Mouse (Mus musculus): ENCODE results near the gene Btg2. TPM values are rescaled to one million over a fixed set of nuclear protein-coding genes. Genes with fewer than 3 reads are reported as not detected.

Btg2 gene
- total RNA-seq, 2 experiments from 2014 or later: 15.1 to 27.0 TPM

- peak; percentile 44 for DNase-seq
Observed at GRCm38 (mm10) chr1:134078061-134078795, 692 bp downstream of the Btg2 start.

- peak; percentile 56 for DNase-seq
Observed at GRCm38 (mm10) chr1:134077389-134078060, 1.4 kb downstream of the Btg2 start.

GRCm38 (mm10) chr1:134076789-134077188 is 2.1 kb downstream of the Btg2 start:
- no peak for DNase-seq

DNA sequence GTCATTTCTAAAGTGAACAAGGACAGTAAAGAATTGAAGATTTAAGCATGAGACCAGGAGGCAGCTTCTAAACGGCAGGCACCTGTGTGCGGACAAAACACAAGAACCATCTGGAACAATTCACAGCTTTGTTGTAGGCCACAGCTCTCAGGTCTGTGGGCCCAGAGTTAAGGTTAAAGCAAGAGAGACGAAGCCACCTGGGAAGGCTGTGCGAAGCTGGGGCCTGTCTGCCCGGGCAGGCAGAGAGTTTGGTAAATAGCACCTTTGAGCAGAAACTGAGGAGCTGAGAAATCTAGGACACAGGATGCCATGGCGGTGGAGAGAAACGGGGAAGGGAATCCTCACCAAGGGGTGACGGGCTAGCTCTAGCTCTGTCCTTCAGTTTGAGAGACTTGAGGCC is 3.4 kb downstream of the Btg2 start:
- no peak for DNase-seq

DNA sequence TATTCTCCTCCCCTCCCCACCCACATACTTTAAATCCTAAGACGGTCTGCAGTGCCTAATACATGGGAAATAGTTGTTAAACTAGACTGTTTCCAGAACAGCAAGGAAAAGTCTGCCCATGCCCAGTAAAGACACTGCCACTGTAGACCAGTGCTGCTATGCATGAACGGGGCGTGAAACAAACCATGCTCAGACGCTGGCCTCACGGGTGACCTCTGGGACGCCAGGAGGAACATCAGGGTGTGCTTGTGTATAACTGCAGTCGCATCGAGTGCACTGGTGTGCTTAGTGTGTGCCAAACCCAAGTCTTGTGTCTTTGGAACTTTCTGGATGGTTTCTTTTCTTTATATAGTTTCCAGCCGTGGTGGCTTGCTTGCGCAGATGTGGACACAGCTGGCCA is 4.3 kb downstream of the Btg2 start:
- DNase-seq: no peak

- DNase-seq: no peak
Observed at GRCm38 (mm10) chr1:134074184-134074583, 4.7 kb downstream of the Btg2 start.

DNA sequence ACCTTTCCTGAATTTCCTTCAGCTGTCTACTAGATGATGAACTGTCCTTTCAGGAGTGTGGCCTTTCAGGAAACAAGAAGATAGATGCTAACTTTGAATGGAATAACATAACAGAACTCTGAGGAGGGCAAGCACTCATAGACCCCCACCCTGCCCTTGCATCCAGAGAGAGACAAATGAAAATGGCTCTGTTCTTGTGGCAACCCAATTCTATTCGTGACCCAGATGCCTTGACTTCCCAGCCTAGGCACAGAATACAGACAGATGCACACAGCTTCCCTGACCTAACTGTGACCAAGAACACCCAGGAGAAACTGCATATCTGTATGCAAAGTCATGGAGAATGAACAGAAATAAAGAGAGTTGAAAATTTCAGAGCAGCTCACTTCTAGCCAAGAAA is 5.3 kb downstream of the Btg2 start:
- no peak for DNase-seq

GRCm38 (mm10) chr1:134073061-134073564 is 5.8 kb downstream of the Btg2 start:
- DNase-seq: no peak

DNA sequence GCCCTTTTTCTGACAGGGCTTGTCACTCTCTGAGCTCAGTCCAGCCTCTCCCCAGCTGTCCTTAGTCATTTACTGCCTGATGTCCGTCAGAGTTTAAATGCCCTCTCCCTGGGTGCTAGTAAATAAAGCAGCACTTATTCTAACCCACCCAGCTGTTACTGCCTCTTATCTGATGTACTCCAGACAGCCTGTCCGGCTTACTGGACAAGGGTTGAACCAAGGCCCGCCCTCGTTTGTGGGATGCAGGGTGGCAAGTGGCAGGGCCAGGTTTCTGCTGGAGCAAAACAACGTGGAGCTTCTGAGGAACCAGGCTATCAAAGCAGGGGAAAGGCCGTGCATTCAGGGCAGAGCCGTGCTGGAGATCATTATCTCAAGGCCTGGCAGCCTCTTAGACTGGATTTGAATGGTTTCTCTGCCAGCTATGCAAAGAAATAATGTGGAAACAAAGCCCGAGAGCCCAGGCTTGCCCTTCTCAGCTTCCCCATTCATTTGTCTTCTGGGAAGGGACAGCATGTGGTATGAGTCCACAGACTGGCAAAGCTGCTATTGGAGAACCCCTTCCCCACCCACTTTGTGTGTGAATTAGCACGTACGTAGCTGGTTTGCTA is 7.4 kb downstream of the Btg2 start:
- no peak for DNase-seq

DNA sequence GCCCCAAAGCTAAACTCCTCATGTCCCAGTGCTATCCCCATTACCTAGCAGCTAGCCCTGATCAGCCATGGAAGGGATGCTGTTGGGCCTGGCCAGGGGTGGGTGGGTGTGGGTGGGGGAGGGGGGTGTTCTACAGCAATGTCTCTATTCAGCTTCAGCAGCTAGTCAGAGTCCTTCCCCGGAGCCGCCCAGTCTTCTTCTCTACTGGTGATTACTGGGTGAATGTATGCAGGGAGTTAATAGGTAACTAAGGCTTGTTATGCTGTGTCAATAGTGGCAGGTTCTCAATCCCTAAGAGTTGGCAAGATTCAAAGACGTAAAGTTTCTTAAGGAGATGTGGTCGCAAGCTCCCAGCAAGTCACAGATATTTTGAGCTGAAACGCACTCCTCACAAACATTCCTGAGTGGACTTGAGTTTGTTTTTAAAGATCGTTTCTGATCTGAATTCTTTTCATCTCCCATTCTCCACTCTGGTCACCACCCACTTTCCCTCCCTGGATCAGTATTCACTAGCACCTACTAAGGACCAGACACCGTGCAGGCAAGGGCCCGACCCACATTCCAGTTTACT is 8.7 kb downstream of the Btg2 start:
- no peak for DNase-seq

DNA sequence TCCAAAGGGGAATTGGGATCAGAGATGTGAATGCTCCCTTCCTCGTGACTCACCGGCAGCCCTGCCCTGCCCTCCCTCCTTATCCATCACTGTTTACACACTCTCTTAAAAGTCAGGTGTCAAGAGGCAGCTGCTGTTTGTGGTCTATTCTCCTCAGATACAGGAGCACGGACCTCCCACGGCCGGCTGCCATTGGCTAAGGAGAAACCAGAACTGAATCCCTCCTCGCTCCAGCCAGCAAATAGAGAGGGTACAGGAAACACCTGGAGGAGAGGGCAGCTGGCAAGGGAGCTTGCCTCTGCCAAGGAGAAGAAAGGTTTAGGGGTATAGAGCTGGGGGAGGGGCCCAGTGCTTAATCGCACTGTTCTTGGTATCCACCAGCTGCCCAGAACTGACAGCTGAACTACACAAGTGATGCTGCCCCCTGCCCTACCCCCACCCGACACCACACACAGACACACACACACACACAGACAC is 11.7 kb downstream of the Btg2 start:
- DNase-seq: peak; percentile 69

GRCm38 (mm10) chr1:134066554-134066953 is 12.4 kb downstream of the Btg2 start:
- no peak for DNase-seq

GRCm38 (mm10) chr1:134065241-134065809 is 13.6 kb downstream of the Btg2 start:
- DNase-seq: peak; percentile 48

GRCm38 (mm10) chr1:134064296-134064831 is 14.6 kb downstream of the Btg2 start:
- no peak for DNase-seq

DNA sequence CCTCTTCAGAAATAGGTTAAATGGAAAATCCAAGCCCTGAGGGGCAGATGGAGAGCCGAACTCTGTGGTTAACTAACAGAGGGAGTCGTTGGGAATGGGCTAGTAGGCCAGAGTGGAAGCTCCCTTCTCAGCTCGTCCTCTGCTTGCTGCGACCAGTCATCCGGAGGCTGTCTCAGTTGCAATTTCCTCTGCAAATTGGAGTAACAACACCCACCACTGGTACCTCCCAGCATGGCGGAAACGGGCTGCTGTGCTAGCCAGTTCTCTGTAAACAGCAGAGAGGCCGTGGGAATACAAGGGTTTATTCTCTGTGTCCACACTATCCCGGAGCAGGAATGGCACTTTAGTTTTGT is 15.2 kb downstream of the Btg2 start:
- DNase-seq: no peak

- DNase-seq: peak; percentile 75
Observed at GRCm38 (mm10) chr1:134063086-134063772, 15.7 kb downstream of the Btg2 start.

DNA sequence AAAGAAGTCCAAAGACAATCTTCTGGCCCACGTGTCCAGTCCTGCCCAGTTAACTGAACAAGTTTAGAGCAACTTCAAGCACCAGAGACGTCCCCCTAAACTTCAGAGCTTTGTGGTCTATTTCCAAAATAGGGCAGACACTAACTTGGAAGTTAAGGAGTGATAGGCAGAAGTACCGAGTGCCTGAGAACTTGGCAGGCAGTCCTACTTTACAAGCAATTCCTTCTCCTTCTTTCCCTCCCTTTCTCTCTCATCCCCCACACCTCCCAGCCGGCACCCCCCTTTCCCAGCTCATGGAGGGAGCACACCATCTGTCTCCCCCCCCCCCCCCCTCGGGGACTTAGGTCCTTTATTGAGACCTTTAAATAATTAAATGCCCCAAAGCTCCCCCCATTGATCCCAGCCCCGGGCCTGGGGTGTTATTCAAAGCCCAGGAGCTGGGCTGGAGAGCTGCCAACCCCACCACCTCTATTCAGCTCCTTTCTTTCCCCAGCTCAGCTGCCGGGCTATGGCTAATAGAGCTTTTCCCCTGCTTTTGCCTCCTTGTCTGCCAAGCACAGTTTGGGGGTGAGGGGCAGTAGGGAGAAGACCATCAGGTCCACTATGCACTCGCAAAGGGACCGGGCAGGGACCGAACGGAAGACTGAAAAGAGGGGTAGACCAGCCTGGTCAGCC is 16.4 kb downstream of the Btg2 start:
- DNase-seq: no peak

- no peak for DNase-seq
Observed at GRCm38 (mm10) chr1:134061915-134062314, 17.0 kb downstream of the Btg2 start.

DNA sequence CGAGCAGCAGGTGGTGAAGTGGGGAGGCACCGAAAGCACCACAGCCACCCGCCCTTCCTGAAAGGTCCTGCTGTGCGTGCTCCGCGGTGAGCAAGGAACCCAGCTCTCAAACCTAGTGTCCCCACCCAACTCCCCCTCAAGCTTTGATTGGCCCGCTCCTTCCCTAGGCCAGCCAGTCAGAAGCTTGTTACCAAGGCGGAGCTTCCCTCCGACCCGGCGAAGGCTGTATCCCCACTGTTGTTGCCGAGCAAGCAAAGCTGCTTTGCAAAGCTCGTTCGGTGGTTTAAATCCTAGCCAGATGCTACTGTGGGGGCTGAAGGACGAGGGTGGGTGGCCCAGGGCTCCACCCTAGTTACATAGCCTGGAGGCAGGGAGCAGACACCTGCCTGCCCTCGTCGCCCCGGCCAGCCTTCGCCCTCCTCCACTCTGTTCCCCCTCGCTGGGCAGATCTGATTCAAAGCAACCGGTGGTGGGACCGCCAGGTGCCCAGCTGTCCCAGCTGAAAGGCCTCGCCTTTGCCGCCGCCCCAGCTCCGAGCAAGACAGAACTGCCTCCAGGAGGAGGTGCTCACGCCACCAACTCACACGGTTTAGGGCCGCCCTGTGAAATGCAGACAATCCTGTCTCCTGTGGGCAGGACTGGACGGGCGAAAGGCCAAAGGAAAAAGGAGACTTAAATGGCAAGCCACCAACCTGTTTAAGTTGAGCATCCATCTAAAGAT is 17.9 kb downstream of the Btg2 start:
- DNase-seq: peak; percentile 94

Measured in gastrocnemius, postnatal 25 days (tissue).